Mouse (Mus musculus): ENCODE measurements around the gene Nfatc2.

The Nfatc2 gene

DNA sequence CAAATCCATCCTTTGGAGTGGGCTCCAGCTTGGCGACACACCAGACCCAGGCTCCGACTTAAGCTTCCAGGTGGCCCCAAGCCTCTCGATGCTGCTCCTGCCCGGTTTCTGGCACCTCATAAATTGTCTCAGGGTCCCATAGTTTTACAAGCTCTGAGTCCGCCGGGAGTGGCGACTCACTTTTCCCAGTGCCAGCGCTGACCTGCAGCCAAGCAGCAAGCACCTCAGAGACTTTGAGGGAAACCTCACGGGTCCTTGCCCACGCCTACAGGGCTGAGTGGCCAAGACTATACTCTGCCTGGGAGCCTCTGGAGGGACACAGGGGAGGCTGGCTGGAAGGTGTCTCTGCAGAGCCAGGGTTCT lies 74.0 kb downstream of the Nfatc2 start:
- DNase-seq (ENCODE audit: low spot score), result no peak

DNA sequence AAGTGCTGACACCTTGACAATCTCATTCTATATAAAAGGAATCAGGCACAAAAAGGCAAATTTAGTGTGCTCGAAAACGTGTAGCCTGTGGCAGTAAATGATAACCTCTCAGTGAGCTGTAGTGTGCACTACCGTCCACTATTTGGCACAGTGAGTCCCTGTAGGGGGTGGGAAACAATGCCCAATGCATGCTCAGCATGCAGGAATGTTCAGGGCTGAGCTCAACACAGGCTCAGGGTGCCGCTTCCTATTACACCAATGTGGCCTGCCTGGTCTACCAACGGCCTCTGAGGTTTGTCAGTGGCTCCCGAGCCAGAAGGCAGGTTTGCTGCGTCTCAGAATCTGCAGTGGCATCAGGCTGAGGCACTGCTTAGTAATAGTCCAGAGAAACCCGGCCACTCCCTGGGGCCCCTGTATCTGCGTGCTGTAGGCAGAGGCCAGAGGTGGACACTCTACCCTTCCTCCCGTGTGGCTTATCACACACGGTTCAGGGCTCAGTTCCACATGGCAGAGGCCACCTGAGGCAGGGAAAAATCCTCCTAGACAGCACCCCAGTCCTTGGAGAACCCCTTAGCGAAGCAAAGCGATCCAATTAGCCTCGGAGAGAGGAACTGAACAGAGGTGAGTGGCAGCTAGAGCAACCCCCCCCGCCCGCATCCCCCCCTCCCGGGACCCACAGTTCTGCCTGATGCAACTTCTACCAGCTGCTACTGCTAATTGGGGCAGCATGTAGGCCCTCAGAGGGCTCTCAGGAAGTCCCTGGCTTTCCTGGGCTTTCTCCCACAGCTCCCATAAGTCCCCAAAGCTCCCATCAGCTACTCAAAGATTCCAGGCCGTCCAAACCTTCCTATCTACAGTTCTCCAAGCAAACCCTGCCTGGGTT lies 74.7 kb downstream of the Nfatc2 start:
- DNase-seq (ENCODE audit: low spot score), result no peak

DNA sequence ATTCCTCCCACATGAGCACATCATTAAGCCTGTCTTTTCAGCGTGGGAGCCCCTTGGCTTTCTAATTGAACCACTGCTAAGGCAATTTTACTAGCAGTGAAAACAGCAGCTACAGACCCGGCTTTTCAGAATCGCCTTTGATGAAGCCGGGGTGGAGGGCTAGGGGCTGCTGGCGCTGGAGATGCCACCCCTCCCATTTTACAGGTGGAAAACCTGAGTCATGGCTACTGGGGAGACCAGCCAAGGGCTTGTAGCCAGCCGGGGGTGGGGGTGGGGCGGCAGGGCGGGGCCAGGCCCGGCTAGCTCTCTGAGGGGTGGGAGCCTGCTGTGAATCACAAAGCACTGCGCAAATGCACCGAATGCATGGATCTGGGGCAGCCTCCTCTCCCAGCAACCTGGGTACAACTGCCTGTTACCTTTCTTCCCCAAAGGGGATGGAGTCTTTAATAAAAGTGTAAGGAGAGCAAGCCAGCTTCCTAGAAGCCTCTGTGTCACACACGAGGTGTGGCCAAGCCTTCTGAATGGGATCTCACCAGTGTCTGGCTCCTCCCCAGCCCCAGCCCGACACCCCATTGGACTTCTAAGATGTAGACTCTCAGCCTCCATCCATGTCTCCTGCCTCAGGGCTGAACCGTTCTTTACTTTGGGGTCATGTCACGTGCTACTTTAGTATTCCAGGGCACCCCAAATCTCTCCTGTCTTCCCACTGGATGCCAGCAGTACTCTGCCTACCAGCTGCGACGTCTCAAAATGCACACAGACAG lies 75.9 kb downstream of the Nfatc2 start:
- DNase-seq (ENCODE audit: low spot score), result no peak

DNA sequence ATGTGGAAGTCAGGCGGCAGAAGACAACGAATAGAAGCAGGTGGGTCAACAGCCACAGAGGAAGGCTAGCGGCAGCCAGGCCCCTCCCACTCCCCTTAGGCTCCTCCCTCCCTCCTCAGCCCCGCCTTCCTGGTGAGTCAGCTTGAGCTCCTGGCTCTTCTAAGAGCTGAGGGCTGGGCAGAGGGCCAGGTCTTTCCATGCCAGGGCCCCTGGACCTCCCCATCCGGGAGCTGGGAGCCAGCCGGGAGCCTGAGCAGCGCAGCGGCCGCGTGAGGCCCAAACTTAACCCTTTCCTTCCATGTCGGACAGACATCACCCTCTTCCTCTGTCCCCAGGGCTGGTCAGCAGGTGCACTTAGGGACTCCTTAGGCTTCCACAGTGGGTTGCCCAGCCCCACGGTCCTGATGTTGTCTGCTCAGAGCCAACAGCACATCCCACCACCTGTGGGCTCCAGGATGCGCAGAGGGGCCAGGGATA lies 76.5 kb downstream of the Nfatc2 start:
- DNase-seq (ENCODE audit: low spot score), result no peak

DNA sequence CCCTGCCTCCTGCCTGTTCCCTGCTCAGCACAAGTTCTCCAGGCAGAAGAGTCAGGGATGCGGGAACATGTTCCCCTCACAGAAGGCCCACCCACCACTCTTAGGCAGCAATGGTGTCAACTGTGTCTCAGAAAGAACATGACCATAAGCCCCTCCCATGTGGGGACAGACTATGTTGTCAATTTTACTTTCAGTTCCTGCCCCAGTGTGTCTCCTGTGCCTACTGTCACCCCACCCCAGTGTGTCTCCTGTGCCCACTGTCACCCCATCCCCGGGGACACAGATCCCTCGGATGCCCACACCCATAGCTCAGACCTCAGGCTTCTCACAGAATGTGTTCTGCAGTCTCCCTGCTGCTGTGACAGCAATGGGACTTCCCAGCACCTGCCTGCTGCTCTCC lies 79.2 kb downstream of the Nfatc2 start:
- no peak for DNase-seq (ENCODE audit: low spot score)

DNA sequence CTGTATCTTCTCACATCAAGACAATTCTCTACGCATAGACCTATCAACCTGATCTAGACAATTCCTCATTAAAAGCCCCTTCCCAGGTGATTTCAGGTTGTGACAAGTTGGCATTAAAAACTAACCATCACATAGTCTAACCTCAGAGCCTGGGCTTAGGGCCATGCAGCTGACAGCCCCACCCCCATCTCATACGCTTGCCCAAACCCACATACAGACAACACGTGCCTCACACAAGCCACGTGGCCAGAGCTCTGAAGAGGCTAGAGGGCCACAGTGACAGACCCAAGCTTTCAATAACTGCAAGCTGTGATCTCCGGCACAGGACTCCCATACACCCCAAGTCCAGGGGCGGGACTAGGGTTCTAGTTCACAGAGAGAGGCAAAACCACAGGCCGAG lies 80.7 kb downstream of the Nfatc2 start:
- no peak for DNase-seq (ENCODE audit: low spot score)

DNA sequence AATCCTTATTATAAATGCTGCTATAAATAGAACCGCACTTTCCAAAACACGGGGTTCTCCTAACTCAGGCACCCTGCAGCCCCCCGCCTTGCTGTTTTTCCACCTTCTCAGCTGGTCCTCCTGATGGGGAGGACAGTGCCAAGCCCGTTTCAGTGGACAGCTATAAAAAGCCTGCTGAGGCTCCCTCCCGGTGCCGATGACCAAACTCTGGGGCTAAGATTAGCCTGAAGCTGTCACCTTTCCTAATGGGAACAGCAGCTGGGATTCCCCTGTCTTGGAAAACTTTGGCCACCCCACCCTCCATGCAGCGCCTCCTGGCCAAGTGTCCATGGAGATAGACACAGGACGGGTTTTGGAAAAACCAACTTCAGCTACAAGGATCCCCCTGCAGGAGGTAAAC lies 81.9 kb downstream of the Nfatc2 start:
- no peak for DNase-seq (ENCODE audit: low spot score)

DNA sequence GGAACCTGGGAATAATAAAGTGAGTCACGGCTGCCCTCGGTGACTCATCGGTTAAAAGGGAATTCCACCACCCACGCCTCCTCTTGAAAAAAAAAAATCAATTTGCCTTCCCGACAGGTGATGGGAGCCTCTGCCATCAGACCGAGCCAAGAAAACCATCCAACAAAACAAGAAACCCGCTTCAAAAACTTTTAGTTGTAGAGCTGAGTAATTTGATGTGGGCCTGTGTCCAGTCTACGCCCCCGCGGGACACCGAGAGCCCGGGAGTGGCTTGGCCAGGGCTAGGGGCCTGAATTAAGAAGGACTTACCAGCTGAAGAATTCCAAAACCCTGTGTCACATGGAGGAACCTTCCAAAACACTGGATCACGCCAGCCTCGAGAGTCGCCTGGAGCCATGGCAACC lies 83.2 kb downstream of the Nfatc2 start:
- no peak for DNase-seq (ENCODE audit: low spot score)

DNA sequence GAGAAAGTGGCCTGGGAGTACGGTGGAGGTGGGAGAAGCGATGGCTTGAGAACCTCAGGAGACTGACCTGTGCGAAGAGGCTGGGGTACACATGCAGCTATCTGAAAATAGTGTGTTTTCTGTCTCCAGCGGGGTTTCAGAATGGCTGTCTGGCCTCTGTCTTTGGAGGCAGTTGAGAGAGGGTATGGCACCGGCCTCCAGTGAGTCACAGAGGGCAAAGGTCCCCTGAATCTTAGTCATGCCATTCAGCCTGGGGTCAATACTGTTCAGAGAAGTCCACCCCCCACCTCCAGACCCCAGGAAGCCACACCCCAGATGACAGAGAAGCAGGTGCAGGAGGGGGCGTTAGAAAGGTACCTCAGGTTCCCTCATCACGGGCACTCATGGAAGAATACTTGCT lies 83.7 kb downstream of the Nfatc2 start:
- DNase-seq (ENCODE audit: low spot score), result no peak

DNA sequence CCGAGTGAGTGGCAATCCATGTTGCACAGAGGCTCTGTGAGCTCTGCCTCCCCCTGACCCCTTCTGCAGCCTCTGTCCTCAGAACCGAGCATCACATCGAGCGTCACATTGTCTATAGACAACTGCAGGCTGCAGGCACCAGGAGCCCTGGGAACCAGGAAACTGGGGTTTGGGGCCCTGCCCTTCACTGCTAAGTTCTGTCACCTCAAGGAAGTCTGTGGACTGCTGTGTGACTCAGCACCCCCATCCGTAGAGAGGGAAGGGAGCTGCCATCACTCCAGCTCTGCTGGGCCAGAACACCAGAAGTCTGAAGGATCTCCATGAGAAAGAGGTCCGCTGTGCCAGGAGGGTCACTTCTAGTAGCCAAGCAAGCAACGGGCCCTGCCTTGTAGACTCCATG lies 84.7 kb downstream of the Nfatc2 start:
- DNase-seq (ENCODE audit: low spot score), result no peak

DNA sequence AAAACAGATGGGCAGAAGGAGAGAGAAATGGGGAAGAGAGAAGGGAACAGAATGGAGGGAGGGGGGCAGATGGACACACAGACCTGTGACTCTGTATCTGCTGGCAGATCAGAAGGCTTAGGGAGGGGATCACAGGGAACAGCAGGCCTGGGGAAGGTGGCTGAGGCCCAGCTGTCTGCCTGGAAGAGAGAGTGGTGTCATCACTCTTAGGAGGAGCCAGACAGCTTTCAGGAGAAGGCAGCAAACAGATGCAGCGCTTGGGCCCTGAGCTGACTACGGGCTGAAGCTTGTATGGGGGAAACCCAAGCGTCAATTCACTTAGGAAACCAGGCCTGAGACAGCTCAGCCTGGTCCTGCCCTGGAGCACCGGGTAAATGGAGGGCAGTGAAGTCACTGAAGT lies 86.0 kb downstream of the Nfatc2 start:
- DNase-seq (ENCODE audit: low spot score), result no peak

DNA sequence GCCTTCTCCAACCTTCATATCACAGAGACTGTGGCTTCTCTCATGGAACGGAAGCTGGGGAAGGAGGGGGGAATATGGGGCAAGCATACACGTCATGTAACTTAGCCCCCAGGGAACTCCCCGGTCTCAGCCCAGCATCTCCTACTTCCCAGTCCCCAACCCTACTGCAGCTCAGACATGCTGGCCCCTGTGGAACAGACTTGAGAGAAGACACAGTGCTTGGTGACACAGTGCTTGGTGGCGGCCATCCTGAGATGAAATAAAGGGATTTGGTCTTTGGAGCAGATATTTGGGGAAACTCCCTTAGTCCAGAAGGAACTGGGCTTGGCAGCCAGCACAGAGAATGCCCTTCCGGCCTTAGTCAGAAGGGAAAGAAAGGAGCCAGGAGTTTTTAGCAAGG lies 87.3 kb downstream of the Nfatc2 start:
- no peak for DNase-seq (ENCODE audit: low spot score)

DNA sequence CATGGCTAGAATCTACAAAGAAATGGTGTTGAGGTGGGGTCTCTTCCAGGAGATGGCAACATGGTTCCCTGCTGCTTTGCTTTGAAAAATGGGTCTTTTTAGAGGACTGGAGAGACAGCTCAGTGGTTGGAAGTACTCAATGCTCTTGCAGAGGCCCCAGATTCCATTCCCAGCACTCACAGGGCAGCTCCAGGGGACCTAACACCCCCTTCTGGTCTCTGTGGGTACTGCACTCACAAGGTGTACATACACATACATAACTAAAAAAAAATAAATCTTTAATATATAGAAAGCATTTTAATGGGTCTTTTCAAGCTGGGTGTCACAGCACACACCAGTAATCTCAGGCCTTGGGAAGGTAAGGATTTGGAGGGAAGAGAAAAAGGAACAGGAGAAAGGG lies 89.9 kb downstream of the Nfatc2 start:
- no peak for DNase-seq (ENCODE audit: low spot score)

DNA sequence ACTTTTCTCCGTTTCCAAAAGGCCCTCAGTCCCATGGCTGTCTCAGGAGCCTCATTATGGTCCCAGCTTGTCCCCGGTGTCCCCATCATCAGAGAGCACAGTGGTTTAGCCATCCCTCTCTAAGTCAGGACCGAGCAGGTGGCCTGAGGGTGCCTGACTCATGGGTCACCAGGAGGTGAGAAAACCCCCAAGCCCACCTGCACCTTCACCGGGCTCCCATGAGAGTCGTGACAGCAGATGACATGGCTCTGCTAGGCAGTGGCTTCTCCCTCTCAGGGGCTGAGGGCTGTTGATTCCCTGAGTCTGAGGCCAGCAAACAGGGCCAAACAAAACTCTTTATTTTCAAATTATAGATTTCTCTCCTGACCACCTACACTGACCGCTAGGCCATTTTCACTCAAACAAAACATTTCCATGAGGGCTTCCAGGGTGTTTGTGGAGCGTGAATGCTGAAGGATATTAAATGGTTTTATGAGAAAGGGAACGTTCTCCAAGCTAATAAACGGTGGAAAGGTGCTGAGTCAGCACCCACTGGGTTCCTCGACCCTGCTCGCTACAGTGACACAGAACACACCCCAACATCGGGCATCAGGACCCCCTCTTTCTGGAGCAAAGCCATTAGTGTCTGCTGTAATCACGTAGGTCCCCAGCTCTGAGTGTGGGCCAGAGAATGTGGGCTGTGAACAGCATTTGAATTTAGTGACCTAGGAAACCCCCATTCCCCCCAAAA lies 92.8 kb downstream of the Nfatc2 start:
- DNase-seq (ENCODE audit: low spot score), result no peak

DNA sequence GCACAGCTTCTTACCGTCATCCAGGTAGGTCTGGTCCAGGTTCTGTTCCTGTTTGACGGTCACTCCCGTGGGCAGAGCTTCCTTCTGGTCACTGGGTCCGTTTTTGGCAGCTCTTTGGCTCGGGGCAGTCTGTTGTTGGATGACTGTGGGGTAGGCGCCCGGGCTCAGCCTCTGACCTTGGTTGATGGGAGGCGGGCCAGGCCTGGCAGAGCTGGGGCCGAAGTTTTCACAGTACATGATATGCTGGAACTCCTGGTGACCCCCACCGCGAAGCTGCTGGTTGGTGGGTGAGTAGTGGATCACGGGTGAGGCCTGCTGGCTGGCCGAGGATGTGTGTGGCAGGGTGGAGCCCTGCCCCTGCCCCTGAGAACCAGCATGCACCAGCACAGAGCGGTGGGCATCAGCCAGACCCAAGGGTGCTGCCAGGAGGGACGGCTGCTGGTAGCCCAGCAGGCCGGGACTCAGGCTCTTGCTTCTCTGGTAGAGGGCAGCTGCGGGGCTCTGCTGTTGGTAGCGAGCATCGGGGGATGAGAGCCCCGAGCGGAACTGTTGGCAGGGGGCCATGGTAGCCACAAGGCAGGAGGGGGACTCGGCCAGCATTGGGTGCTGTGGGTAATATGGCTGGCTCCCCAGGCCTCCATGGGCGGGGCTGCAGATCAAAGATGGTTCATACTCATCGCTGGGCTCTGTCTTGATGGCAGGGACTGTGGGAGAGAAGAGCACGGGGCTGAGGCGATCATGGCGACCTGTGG lies 96.8 kb downstream of the Nfatc2 start:
- no peak for DNase-seq (ENCODE audit: low spot score)

DNA sequence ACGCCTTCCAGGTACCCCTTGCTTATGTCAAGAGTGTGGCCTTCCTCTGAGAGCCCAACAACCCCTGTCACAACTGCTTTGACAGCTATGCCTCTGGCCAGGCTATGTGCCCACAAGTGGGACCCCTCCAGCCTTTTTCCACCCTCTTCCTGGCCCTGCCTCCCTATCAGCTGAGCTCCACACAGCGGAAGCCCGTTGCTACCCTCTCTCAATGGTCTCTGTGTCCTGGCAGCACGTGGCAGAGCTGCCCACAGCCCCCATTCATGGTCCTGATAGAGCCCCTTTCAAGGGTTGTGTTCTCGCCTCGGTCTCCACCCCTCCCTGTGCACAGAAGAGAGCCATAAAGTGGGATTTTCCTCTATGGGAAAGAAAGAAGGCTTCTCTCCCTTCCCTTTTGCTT lies 97.7 kb downstream of the Nfatc2 start:
- DNase-seq (ENCODE audit: low spot score), result no peak

DNA sequence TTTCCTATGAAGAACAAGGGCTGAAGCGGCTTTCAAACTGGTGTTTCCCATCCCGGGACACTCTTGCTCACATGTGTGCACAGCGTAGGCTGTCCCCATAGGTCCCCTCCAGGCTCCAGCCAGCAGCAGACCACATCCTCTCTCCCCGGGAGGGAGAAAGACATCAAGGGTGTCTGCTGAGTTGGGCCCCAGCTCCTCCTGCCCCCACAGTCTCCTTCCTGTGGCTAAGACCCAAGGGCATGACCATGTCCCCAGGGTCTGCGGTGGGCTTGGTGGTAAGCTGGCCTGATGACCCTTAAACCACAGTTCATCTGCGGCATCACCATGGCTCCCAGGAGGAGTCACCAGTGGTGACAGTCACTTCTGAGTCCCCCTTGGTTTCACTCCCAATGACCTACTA lies 100.7 kb downstream of the Nfatc2 start:
- no peak for DNase-seq (ENCODE audit: low spot score)

DNA sequence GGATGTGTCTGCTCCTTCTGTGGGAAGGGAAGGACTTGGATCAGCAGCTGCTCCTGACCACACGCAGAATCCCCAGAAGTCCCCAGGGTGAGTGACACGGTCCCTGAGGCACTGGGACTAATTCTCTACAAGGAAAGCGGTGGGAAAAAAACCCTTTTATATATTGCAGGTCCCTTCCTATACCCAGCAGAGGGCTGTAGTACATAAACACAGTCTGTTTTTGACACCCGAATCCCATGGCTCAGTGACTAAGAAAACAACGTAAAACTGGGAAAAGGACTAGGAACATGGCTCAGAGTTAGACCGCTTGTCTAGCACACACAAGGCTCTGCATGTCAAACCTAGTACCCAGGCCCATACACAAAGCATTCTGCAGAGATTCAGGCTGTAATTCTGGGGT lies 101.2 kb downstream of the Nfatc2 start:
- no peak for DNase-seq (ENCODE audit: low spot score)

DNA sequence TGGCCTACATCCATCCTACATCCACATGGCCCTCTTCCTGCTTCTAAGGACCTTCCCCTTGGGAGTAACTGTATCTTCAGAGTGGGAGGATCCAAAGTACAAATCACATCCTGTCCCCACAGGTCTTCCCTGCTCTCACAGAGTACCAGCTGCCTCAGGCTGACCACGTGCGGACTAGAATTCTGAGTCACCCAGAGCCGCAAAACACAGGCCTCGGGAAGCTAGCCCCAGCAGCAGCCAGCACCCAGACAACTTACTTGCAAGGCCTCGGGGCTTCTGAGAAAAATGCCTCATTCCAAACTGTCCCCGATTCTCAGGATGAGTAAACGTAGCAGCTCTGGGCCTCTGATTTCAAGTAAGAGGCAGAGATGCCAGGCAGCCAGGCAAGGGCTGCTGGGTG lies 109.7 kb downstream of the Nfatc2 start:
- DNase-seq (ENCODE audit: low spot score), result no peak

DNA sequence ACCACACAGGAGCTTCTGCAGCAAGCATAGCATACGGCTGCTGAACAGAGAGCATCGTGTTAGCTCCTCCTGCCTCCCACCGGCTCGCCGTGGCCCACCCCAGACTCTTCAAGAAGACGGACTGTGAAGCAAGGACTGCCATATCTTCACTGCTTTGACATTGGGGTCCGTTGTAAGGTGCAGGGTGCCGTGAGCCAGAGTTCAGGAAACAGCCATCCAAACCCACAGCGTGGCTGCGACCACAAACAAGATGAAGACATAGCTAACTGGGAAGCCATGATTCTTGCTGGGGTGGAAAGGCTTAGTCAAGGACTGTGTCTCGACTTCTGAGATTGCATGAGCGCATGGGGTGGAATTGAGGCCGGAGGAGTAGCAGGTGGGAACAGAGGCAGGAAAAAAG lies 111.5 kb downstream of the Nfatc2 start:
- DNase-seq (ENCODE audit: low spot score), result no peak

DNA sequence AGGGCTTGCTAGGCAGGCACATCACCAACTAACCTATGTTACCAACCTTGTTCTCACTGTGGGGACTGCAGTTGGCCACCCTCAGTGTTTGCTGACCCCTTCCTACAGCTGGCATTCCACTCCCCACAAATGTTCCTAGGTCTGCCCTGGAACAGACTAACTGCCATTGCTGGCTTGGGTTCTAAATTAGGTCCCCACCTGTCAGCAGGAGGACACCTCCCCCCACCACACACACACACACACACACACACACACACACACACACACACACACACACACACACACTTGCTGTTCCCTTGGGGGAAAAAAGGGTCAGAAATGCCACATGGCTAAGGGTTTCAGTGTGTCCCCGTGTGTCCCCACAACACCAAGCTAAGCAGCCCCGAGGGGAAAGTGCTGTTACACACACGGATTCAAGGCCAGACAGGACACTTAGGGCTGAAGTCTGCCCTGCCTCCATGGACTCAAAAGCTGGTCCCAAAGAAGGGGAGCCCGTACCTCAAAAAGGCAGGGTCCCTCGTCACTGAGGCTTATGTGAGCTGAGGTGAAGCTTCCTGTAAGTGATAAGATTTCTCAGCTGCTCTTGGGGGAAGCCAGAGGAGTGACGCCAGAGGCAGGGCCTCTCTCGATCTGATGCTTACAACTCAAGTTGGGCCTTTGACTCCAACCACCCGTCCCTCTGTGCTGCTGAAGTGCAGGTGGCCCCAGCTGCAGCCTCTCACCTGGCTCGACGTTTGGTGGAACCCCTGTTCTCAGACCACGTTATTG lies 113.1 kb downstream of the Nfatc2 start:
- no peak for DNase-seq (ENCODE audit: low spot score)

Measured in T-cell, adult 2 months (primary cell).